Mouse (Mus musculus) kidney, adult 2 months (tissue): ENCODE data around the gene Kpna3. TPM values are rescaled to one million over a fixed set of nuclear protein-coding genes. Genes with fewer than 3 reads are reported as not detected.
"Not testable (repeated sequence)": the region's sequence is repeated elsewhere in the genome, so short reads cannot be mapped to it uniquely, and the experiment has no call there.

Experiments
- DNase-seq: peaks from one replicate; pipeline ENCODE4 v3.0.0; 2021
- H3K27ac ChIP-seq: fragments of 200-500 bp; 2 replicates; pipeline ENCODE4 v1.5.1; 2012; ENCODE audit warnings: low read depth, low read length, control low read depth, inconsistent platforms; ENCODE audit not compliant: insufficient read depth
- H3K27me3 ChIP-seq: fragments of 200-500 bp; replicated peaks from 2 replicates; pipeline ENCODE4 v1.6.1; 2012; ENCODE audit warnings: mild to moderate bottlenecking, moderate library complexity, low read length, inconsistent platforms; ENCODE audit not compliant: control insufficient read depth, insufficient read depth
- H3K36me3 ChIP-seq: fragments of 200-500 bp; 2 replicates; pipeline ENCODE4 v1.6.1; 2012; ENCODE audit warnings: mild to moderate bottlenecking, moderate library complexity, low read length, inconsistent platforms; ENCODE audit not compliant: control insufficient read depth, insufficient read depth
- H3K4me1 ChIP-seq: fragments of 200-500 bp; 2 replicates; pipeline ENCODE4 v1.6.1; 2011; ENCODE audit warnings: low read length; ENCODE audit not compliant: control insufficient read depth, insufficient read depth
- H3K4me3 ChIP-seq: fragments of 200-500 bp; 2 replicates; pipeline ENCODE4 v1.5.1; 2011; ENCODE audit warnings: mild to moderate bottlenecking, low read depth, low read length, control low read depth; ENCODE audit not compliant: insufficient read depth
- CTCF ChIP-seq: fragments of 200-500 bp; conservative IDR thresholded peaks from 2 replicates; pipeline ENCODE4 v1.5.1; 2011; ENCODE audit warnings: low read depth, mild to moderate bottlenecking, control low read depth, low read length, moderate library complexity, mixed read lengths; ENCODE audit not compliant: insufficient read depth, insufficient read length
- POLR2A ChIP-seq: fragments of 200-500 bp; IDR thresholded peaks from one replicate; pipeline ENCODE4 v1.6.1; 2011; ENCODE audit warnings: low read depth, low read length, control low read depth
- WGBS: fragments of 180-500 bp; shearing (Covaris S2); methylation state at CpG from one replicate; pipeline ENCODE4 v1.1.7; 2018; 5-methylcytosine and 5-hydroxymethylcytosine counted together
- polyA plus RNA-seq: library from polyadenylated mRNA; depleted of rRNA; stranded (reverse); fragments of >200 nt; gene quantifications from 2 replicates; pipeline ENCODE4 v1.2.3, GENCODE M21; 2012

Kpna3 gene
- polyA plus RNA-seq, 1 experiment: 8.4 TPM

DNA sequence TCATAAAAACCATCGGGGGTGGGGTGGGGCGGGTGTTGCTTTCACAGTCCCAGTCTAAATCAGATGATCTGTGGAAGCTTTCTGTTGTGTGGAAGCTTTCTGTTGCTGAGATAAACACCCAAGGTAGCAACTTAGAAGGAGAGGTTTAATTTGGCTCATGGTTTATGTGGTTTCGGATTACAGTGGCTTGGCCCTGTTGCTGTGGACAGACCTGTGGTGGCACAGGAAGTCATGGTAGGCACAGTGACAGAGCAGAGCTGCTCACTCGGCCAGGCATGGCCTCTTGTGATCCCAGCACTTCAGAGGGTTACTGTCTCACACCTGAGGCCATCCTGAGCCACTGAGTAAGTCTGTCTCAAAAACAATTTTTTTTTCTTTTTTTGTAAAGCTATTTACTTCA is 100.3 kb downstream of the Kpna3 start:
- TF ChIP-seq CTCF (no peak), POLR2A (no peak)
- no peaks in the 10 kb centered on the region for H3K36me3 ChIP-seq

DNA sequence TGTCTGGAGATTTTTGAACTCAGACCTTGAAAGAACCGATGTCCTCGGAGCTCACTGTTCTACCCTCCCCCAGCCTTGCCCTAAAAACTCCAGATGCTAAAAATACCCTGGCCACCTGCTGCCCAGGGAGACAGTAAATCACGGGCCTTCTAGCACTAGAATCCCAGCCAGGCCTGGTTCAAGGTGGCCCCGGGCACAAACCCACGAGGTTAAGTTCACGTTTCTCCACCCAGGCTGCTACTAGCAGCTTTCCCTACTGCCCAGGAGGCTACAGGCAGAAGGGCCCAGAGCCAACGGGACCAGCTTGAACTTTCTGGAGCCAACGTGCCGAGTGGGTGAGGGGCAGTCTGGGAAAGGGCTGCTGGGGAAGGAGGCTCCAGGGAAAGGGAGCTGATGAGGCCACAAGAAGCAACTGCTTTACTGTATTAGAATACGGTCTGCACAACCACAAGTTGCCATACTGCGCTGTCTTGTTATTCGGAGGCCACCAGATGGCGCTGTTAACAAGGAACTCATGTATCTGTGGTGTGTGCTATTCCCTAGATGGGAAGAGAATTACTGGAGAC is 108.6 kb downstream of the Kpna3 start:
- TF ChIP-seq POLR2A (no peak), CTCF (peak; percentile 93)
- Histone ChIP-seq H3K4me1 (no peaks in the 10 kb centered on the region), H3K27ac (no peak overlapping the region), H3K4me3 (no peak overlapping the region), H3K36me3 (no peaks in the 10 kb centered on the region), H3K27me3 (no peaks in the 10 kb centered on the region)
- WGBS: 8% methylated on average over 13 of the region's 13 CpGs
- peak; percentile 80 for DNase-seq

More for the DNA sequence above, 100.3 kb downstream of the Kpna3 start:
- Histone ChIP-seq H3K27me3 (no peaks in the 10 kb centered on the region), H3K4me3 (no peak overlapping the region), H3K4me1 (no peaks in the 10 kb centered on the region), H3K27ac (no peak overlapping the region)
- WGBS: 81% methylated on average over 4 of the region's 4 CpGs
- DNase-seq: no peak

DNA sequence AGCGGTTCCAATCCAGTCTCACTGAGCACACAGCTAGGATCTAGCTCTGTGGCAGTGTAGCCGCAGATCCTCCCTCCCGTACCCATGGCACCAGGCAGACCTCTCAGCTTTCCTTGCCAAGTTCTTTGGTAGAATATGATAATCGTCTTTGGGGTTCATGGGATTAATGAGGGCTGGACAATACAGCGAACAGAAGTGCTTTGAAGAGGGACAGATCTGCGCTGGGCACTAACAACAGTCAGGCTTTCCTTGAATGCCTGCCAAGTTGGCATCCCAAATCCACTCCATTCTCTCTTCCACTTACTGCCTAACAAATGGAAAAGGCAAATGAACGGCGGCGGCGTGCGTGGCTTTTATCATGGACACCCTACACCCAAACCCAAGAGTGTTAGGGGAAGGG is 109.1 kb downstream of the Kpna3 start:
- Histone ChIP-seq H3K27me3 (no peaks in the 10 kb centered on the region), H3K36me3 (no peaks in the 10 kb centered on the region), H3K27ac (no peak overlapping the region), H3K4me1 (no peaks in the 10 kb centered on the region), H3K4me3 (no peak overlapping the region)
- 87% methylated on average over 11 of the region's 11 CpGs for WGBS
- no peak for DNase-seq
- TF ChIP-seq POLR2A: no peak
- no peak for TF ChIP-seq CTCF

DNA sequence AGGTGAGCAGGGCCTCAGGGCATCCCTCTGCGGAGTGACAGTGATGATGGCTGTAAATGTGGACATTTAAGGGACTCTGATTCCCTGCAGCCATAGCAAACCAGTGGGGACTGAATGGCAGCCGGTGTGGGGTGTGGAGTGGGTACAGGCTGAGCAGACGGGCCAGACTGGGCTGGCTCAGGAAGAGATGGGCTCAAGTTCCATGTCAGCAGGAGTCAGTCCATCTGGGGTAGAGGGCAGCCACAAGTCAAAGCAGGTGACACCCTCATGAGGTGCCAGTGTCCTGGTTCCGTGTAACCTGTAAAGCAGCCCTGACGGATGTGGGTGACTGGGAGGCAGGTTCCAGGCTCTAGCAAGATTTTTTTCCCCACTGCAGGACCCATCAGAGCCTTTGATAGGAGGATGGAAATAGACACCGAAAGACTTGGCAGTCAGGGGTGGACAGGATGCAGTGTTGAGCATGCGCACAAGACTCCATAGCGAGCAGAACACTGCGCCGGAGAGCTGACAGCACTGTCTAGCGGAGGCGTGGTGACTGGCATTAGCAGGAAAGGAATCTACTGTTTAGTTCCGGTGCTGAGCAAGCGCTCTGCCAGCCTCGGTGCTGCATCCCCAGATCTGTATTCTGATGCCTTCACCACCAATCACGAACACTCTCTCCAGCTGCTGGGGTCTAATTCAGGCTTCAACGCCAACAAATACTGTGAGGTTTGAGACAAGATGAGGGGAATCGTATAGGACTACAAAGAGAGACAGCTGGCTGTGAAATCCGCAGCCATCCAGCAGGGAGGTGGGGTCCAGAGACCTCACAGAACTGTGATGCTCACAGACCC is 111.8 kb downstream of the Kpna3 start:
- no peak overlapping the region for H3K4me3 ChIP-seq

DNA sequence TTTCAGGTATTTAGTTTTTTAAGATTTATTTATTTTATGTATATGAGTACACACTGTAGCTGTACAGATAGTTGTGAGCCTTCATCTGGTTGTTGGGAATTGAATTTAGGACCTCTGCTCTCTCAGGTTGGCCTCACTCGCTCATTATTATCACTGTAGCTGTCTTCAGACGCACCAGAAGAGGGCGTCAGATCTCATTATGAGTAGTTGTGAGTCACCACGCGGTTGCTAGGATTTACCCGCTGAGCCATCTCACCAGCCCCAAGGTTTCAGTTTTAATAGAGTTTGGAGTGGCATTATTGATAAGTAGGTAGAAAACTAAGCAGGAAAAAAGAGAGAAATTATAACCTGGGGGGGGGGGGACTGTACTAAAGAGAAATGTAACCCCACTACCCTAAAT is 112.7 kb downstream of the Kpna3 start:
- H3K27ac ChIP-seq, DNase-seq, H3K4me3 ChIP-seq, H3K4me1 ChIP-seq, H3K36me3 ChIP-seq, H3K27me3 ChIP-seq: not testable (repeated sequence)
- 43% methylated on average over 6 of the region's 6 CpGs for WGBS
- peak; percentile 18; the same call in 1 of the 2 replicates for TF ChIP-seq CTCF

More for the DNA sequence above, 111.8 kb downstream of the Kpna3 start:
- Histone ChIP-seq H3K36me3 (no peaks in the 10 kb centered on the region), H3K27ac (no peak overlapping the region), H3K4me1 (no peaks in the 10 kb centered on the region), H3K27me3 (no peaks in the 10 kb centered on the region)
- TF ChIP-seq POLR2A (no peak), CTCF (no peak)
- peak; percentile 60 for DNase-seq
- 19% methylated on average over 19 of the region's 19 CpGs for WGBS

DNA sequence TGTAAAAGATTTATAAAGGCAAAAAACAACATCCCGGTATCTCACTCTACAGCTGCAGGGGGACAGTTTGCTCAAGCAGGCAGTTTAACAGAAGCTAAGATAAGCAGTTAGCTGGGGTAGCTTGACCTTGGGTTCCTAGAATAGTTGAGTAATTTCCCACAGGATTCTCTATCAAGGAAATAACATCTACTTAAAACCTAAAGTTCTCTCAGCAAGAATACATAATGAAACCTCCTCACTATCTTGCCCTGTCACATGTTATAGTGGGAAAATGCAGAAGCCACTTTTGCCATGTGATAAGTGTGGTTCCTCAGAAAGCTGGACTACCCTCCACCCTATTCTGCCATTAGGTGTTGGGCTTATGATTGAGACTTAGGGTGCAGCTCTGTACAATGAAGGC is 116.9 kb downstream of the Kpna3 start:
- DNase-seq: no peak
- no peak overlapping the region for H3K27ac ChIP-seq
- no peak for TF ChIP-seq CTCF
- TF ChIP-seq POLR2A: no peak

DNA sequence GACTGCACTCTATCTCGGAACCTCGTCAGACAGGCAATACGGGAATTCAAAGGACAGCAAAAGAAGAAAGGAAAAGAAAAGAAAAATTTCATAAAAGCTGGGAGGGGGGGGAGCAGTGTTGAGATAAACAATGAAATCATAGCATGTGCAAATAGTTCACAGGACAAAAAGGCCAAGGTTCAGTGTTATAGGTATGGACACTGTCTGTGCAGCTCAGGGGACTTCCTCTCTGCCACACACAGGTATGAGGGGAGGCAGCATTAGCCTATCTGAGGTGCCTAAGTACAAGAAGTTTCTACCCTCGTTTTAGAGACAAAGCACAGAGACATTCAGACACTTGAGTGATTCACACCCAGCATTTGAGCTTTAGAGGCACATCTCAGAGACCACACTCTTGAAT is 118.5 kb downstream of the Kpna3 start:
- Histone ChIP-seq H3K27me3 (no peaks in the 10 kb centered on the region), H3K4me1 (no peaks in the 10 kb centered on the region), H3K27ac (no peak overlapping the region), H3K36me3 (no peaks in the 10 kb centered on the region), H3K4me3 (no peak overlapping the region)
- 82% methylated on average over 4 of the region's 4 CpGs for whole genome bisulfite sequencing
- no peak for DNase-seq
- TF ChIP-seq CTCF (no peak), POLR2A (no peak)

More for the DNA sequence above, 116.9 kb downstream of the Kpna3 start:
- no peaks in the 10 kb centered on the region for H3K27me3 ChIP-seq
- H3K36me3 ChIP-seq: no peaks in the 10 kb centered on the region
- no peak overlapping the region for H3K4me3 ChIP-seq
- H3K4me1 ChIP-seq: no peaks in the 10 kb centered on the region
- WGBS: 96% methylated on average over 1 of the region's 1 CpGs
